Mouse (Mus musculus) thymus, postnatal 14 days (tissue): Measurements from ENCODE around the gene Tceal8.

Experiments used
- DNase-seq: peaks from one replicate; pipeline ENCODE4 v3.0.0; 2021

The Tceal8 gene

DNA sequence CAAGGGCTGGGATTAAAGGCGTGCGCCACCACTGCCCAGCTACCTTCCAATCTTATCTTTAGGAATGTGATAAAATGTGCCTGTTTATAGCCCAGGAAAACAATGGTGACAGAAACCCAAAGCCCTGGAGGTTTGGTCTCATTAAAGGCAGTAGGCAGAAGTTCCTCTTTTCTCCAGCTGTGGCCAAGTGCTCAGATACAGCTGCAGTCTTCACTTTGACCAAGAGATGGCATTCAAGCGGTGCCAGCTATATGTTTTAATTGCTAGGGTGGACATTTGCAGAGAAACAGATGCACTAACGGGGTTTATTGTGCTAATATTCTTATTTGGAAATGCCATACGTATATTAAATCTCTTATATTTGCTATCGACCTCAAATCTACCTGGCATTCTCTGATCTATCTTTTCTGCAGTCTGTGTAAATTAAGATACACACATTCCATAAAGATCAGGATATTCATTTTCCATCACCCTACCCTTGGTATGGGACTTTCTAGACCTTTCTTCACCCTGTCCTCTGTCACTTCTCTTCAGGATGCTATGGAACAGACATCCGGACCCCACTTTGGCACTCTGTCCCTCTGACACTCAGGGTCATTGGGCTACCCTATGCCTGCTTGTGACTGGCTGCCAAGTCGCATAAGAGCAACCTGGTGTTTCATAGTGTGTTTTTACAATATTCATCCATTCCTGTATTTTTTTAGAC is 45.0 kb downstream of the Tceal8 start:
- DNase-seq = no peak
